Mouse (Mus musculus) c-Kit-negative CD71-positive TER-119-positive erythroid progenitor cells, embryonic 14.5 days (primary cell): Measurements from ENCODE around the gene Msrb3.

ENCODE experiments used
- DNase-seq: peaks from one replicate; pipeline ENCODE4 v3.0.0-alpha.2; 2013; ENCODE audit warnings: low read depth, low spot score

Gene Msrb3

GRCm38 (mm10) chr10:120861674-120862073, 37.2 kb downstream of the Msrb3 start:
- no peak for DNase-seq

GRCm38 (mm10) chr10:120861194-120861593, 37.7 kb downstream of the Msrb3 start:
- DNase-seq = no peak

GRCm38 (mm10) chr10:120857531-120858001, 41.3 kb downstream of the Msrb3 start:
- no peak for DNase-seq

- DNase-seq = no peak
Measured at GRCm38 (mm10) chr10:120854329-120854728, 44.6 kb downstream of the Msrb3 start.

GRCm38 (mm10) chr10:120853816-120854215, 45.1 kb downstream of the Msrb3 start:
- DNase-seq = no peak

GRCm38 (mm10) chr10:120851196-120851781, 47.6 kb downstream of the Msrb3 start:
- DNase-seq = no peak

- DNase-seq = no peak
Measured at GRCm38 (mm10) chr10:120850391-120851195, 48.3 kb downstream of the Msrb3 start.

- no peak for DNase-seq
Measured at GRCm38 (mm10) chr10:120848677-120849076, 50.2 kb downstream of the Msrb3 start.

GRCm38 (mm10) chr10:120847785-120848184, 51.1 kb downstream of the Msrb3 start:
- no peak for DNase-seq

GRCm38 (mm10) chr10:120839966-120840365, 58.9 kb downstream of the Msrb3 start:
- no peak for DNase-seq

- DNase-seq = no peak
Measured at GRCm38 (mm10) chr10:120834531-120834930, 64.4 kb downstream of the Msrb3 start.

GRCm38 (mm10) chr10:120833836-120834235, 65.1 kb downstream of the Msrb3 start:
- DNase-seq = no peak

GRCm38 (mm10) chr10:120827761-120828160, 71.1 kb downstream of the Msrb3 start:
- no peak for DNase-seq

GRCm38 (mm10) chr10:120826795-120827669, 71.9 kb downstream of the Msrb3 start:
- no peak for DNase-seq

GRCm38 (mm10) chr10:120826381-120826780, 72.5 kb downstream of the Msrb3 start:
- no peak for DNase-seq

GRCm38 (mm10) chr10:120825594-120825993, 73.3 kb downstream of the Msrb3 start:
- DNase-seq = no peak

- DNase-seq = no peak
Measured at GRCm38 (mm10) chr10:120821491-120822358, 77.2 kb downstream of the Msrb3 start.

GRCm38 (mm10) chr10:120820781-120821300, 78.1 kb downstream of the Msrb3 start:
- no peak for DNase-seq

- DNase-seq = no peak
Measured at GRCm38 (mm10) chr10:120815290-120815689, 83.6 kb downstream of the Msrb3 start.

- DNase-seq = no peak
Measured at GRCm38 (mm10) chr10:120811796-120812443, 87.0 kb downstream of the Msrb3 start.
